12 mouse cellular contexts compared by ENCODE assay signal in genomic region chr6:135365614-135366013, GRCm38 (mm10). TPM values are rescaled to one million over a fixed set of nuclear protein-coding genes. Genes with fewer than 3 reads are reported as not detected.
DNase-seq lines count a peak whose midpoint lies in the region; ATAC-seq and TF ChIP-seq lines count a peak whose summit lies in the region.
"Had no signal": no experiment of that assay in that cellular context is flagged by ENCODE, and none has a peak within 500 bp of the region (broad histone marks: within the 10 kb centered on the region; RNA-seq: fewer than 3 reads in every experiment).

No protein-coding gene starts in this region.

- H3K36me3 ChIP-seq in heart, embryonic 15.5 days = no peaks in the 10 kb centered on the region
- H3K36me3 ChIP-seq in lung, embryonic 15.5 days = no peaks in the 10 kb centered on the region
- H3K36me3 ChIP-seq in stomach, postnatal 0 days (ENCODE audit: control insufficient read depth, insufficient read depth, low read length) = no peaks in the 10 kb centered on the region; the same call in 1 of the 2 replicates
- H3K36me3 ChIP-seq: midbrain, embryonic 15.5 days had no signal

- H3K9me3 ChIP-seq in heart, embryonic 15.5 days (replicated peaks) = no peaks in the 10 kb centered on the region
- H3K9me3 ChIP-seq in lung, embryonic 15.5 days = no peaks in the 10 kb centered on the region
- H3K9me3 ChIP-seq in stomach, postnatal 0 days (ENCODE audit: control insufficient read depth, low read length) = no peaks in the 10 kb centered on the region
- H3K9me3 ChIP-seq: midbrain, embryonic 15.5 days had no signal

- H3K9ac ChIP-seq in heart, embryonic 15.5 days = no peak overlapping the region
- no peak overlapping the region for H3K9ac ChIP-seq in lung, embryonic 15.5 days
- H3K9ac ChIP-seq in stomach, postnatal 0 days (ENCODE audit: low read length) = no peak overlapping the region
- H3K9ac ChIP-seq: midbrain, embryonic 15.5 days had no signal

- TF ChIP-seq CTCF in stomach, postnatal 0 days (IDR thresholded peaks at IDR 0.05; ENCODE audit: low read depth) = no peak

- no peaks in the 10 kb centered on the region for H3K27me3 ChIP-seq in heart, embryonic 15.5 days
- no peaks in the 10 kb centered on the region for H3K27me3 ChIP-seq in lung, embryonic 15.5 days
- H3K27me3 ChIP-seq in stomach, postnatal 0 days (ENCODE audit: control insufficient read depth, insufficient read depth, low read length) = no peaks in the 10 kb centered on the region
- H3K27me3 ChIP-seq: midbrain, embryonic 15.5 days had no signal

- H3K27ac ChIP-seq in heart, embryonic 15.5 days = peak overlapping the region; percentile 93
- H3K27ac ChIP-seq in lung, embryonic 15.5 days = peak overlapping the region; percentile 92
- peak overlapping the region; percentile 94; the same call in 1 of the 2 replicates for H3K27ac ChIP-seq in stomach, postnatal 0 days (replicated peaks)
- H3K27ac ChIP-seq: midbrain, embryonic 15.5 days had no signal

- no peak for DNase-seq in heart, postnatal 10 days
- DNase-seq in lung, postnatal 4 days = no peak
- peak; percentile 33 for DNase-seq in induced T-regulatory cell, adult 2 months (ENCODE audit: low read depth)
- no peak for DNase-seq in stomach, postnatal 0 days (ENCODE audit: low spot score)
- DNase-seq in gastrocnemius, postnatal 14 days = no peak
- DNase-seq: cerebellum, adult 9-10 months; spleen, adult 18-20 months had no signal

- no peak overlapping the region for H3K4me3 ChIP-seq in heart, embryonic 15.5 days
- peak overlapping the region; percentile 45; the same call in 1 of the 2 replicates for H3K4me3 ChIP-seq in lung, embryonic 15.5 days
- peak overlapping the region; percentile 50; the same call in 1 of the 2 replicates for H3K4me3 ChIP-seq in stomach, postnatal 0 days (ENCODE audit: low read depth, low read length)
- H3K4me3 ChIP-seq: midbrain, embryonic 15.5 days had no signal

- WGBS in heart, embryonic 15.5 days = 50% methylated on average over 4 of the region's 4 CpGs
- WGBS in lung, embryonic 15.5 days = 18% methylated on average over 4 of the region's 4 CpGs
- WGBS in stomach, postnatal 0 days = 22% methylated on average over 4 of the region's 4 CpGs

- TF ChIP-seq EP300 in stomach, postnatal 0 days (optimal IDR thresholded peaks at IDR 0.05) = no peak

- ATAC-seq in heart, embryonic 15.5 days (replicated peaks; ENCODE audit: insufficient number of reproducible peaks, insufficient read depth, low FRiP score, low read depth) = no peak
- ATAC-seq in lung, embryonic 15.5 days (ENCODE audit: borderline replicate concordance, extremely low read depth, low FRiP score, low TSS enrichment) = no peak
- ATAC-seq in stomach, postnatal 0 days (ENCODE audit: low FRiP score, low TSS enrichment) = no peak
- ATAC-seq: midbrain, embryonic 15.5 days had no signal

- intact Hi-C loops in heart, postnatal 10 days (cut with DNase I) = loop anchor here (5.0 kb wide), 1 partner anchor 33 kb away; no protein-coding TSS in a partner anchor
- intact Hi-C loops in gastrocnemius, postnatal 14 days (cut with DNase I; ENCODE audit: low total_unique reads) = no loop called here

- H3K4me1 ChIP-seq in heart, embryonic 15.5 days (replicated peaks) = peaks cover 38% of the 10 kb centered on the region
- peaks cover 76% of the 10 kb centered on the region for H3K4me1 ChIP-seq in lung, embryonic 15.5 days
- peaks cover 16% of the 10 kb centered on the region for H3K4me1 ChIP-seq in stomach, postnatal 0 days (replicated peaks; ENCODE audit: control insufficient read depth, insufficient read depth)

- peak overlapping the region; percentile 50 for H3K4me2 ChIP-seq in heart, embryonic 15.5 days
- peak overlapping the region; percentile 53 for H3K4me2 ChIP-seq in lung, embryonic 15.5 days
- H3K4me2 ChIP-seq in stomach, postnatal 0 days (replicated peaks; ENCODE audit: low read depth) = peak overlapping the region; percentile 52
- H3K4me2 ChIP-seq: midbrain, embryonic 15.5 days had no signal

RNA-seq across cellular contexts. Expression of gene Emp1, which starts 3.3 kb away (rescaled TPM):
- polyA plus RNA-seq in heart, embryonic 15.5 days (2015; fragmentation: Nextera tagmentation; extraction: Ambion mirVana) = 45.5 and 49.7 TPM in 2 replicates
- 100 to 1,000 TPM; 192 to 206 TPM for total RNA-seq in heart, postnatal 10 days (2021)
- 90.4 and 94.2 TPM in 2 replicates for polyA plus RNA-seq in lung, embryonic 15.5 days (2015; fragmentation: Nextera tagmentation; extraction: Ambion mirVana)
- polyA plus RNA-seq in stomach, postnatal 0 days (2015; fragmentation: Nextera tagmentation; extraction: Ambion mirVana) = 88.1 and 105 TPM in 2 replicates
- 100 to 1,000 TPM in 1 of 2 experiments, 10 to 100 TPM in 1; 83.9 to 105 TPM for total RNA-seq in gastrocnemius, postnatal 14 days (2021)
- total RNA-seq: granulocyte monocyte progenitor cell, adult 5-6 weeks had no signal

RNA-seq across cellular contexts. Expression of gene Pbp2, which starts 55.4 kb away (rescaled TPM):
- 0.10 TPM in 1 of 2 replicates, not detected in the other for polyA plus RNA-seq in heart, embryonic 15.5 days (2015; fragmentation: Nextera tagmentation; extraction: Ambion mirVana)
- not detected for total RNA-seq in heart, postnatal 10 days (2021)
- 0.22 and 0.36 TPM in 2 replicates for polyA plus RNA-seq in lung, embryonic 15.5 days (2015; fragmentation: Nextera tagmentation; extraction: Ambion mirVana)
- 3.5 and 4.5 TPM in 2 replicates for polyA plus RNA-seq in stomach, postnatal 0 days (2015; fragmentation: Nextera tagmentation; extraction: Ambion mirVana)
- total RNA-seq in gastrocnemius, postnatal 14 days (2021) = not detected
- total RNA-seq: granulocyte monocyte progenitor cell, adult 5-6 weeks had no signal
- polyA plus RNA-seq: midbrain, embryonic 15.5 days; thymus, postnatal 0 days had no signal
